Mouse (Mus musculus): ENCODE data around the gene Luzp4. TPM values are rescaled to one million over a fixed set of nuclear protein-coding genes. Genes with fewer than 3 reads are reported as not detected.
"Not testable (repeated sequence)": the region's sequence is repeated elsewhere in the genome, so short reads cannot be mapped to it uniquely, and the experiment has no call there.

The Luzp4 gene
- polyA plus RNA-seq (2015; fragmentation: Nextera tagmentation; extraction: Ambion mirVana): not detected in 2 replicates

DNA sequence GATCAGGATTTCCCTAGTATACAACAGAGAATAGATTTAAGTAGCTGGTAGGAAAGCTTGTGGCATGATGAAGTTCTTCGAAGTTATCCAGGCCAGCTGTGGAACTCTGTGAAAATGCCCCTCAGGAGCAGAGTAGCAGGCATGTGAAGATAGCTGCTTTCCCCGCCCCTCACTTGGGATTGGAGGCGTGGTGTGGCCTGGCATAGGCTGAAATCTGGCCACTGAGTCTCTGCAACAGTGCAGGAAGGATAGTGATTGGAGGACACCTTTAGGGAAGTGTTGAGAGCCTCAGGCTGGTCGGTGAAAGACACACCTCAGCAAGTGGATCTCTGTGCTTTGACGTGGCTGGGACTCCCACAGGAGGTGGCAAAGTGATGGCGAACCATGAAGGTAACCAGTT lies at the start of gene Luzp4:
Gene Luzp4, plus strand, starts transcription at position 301 of the 400 bp plus-strand sequence.
- not testable (repeated sequence) for H3K36me3 ChIP-seq; DNase-seq; H3K4me1 ChIP-seq (replicated peaks); H3K4me2 ChIP-seq; ATAC-seq (ENCODE audit: low read depth); H3K9ac ChIP-seq; H3K27me3 ChIP-seq; H3K9me3 ChIP-seq (replicated peaks); H3K27ac ChIP-seq; H3K4me3 ChIP-seq (replicated peaks)
- 62% methylated on average over 3 of the region's 6 CpGs for WGBS (ENCODE audit: insufficient replicate concordance)

DNA sequence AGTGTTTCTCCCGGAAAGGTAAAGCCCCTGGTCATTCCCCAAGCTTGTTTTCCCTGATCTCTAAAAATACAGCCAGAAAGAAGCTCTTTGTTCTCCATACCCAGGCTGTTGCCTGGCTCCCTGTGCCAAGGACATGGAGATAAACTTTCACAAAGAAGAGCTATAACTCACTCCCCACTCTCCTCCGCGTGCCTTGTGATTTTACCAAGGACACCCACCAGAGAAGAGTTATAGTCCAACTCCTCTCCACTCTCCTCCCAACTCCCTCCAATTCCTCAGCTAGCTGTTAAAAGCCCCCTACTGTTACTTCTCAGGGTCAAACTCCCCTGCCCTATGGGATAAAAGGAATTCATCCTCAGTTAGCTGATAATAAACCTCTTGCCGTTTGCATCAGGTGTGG lies 15.6 kb upstream of the Luzp4 start:
- not testable (repeated sequence) for H3K27ac ChIP-seq; H3K27me3 ChIP-seq; H3K4me2 ChIP-seq; ATAC-seq (ENCODE audit: low read depth); H3K4me3 ChIP-seq (replicated peaks); H3K4me1 ChIP-seq (replicated peaks); DNase-seq; H3K36me3 ChIP-seq; H3K9ac ChIP-seq; H3K9me3 ChIP-seq (replicated peaks)
- 82% methylated on average over 4 of the region's 4 CpGs for WGBS (ENCODE audit: insufficient replicate concordance)

Other genes starting within 250 kb of the Luzp4 start
- not detected in 2 replicates for gene Gm8334, start 242.5 kb upstream of the Luzp4 start, polyA plus RNA-seq (2015; fragmentation: Nextera tagmentation; extraction: Ambion mirVana)
- gene Gm15127, start 194.0 kb upstream of the Luzp4 start, polyA plus RNA-seq (2015; fragmentation: Nextera tagmentation; extraction: Ambion mirVana): not detected in 2 replicates
- gene Ott, start 216.6 kb downstream of the Luzp4 start, polyA plus RNA-seq (2015; fragmentation: Nextera tagmentation; extraction: Ambion mirVana): not detected in 2 replicates